Mouse (Mus musculus) adrenal gland, adult (tissue): ENCODE measurements around the gene Irs2.

Source experiments
- DNase-seq, 2 experiments: peaks; one replicate each; pipeline ENCODE4 v3.0.0; 2022 to 2023; ENCODE audit warnings: low spot score in 1 of 2; ENCODE audit not compliant: inconsistent age in 2 of 2

Irs2 gene

GRCm38 (mm10) chr8:11010398-11010797, 2.1 kb upstream of the Irs2 start:
- DNase-seq, result no peak

GRCm38 (mm10) chr8:11009431-11010071, 1.3 kb upstream of the Irs2 start:
- DNase-seq, result peak; percentile 86 to 94

GRCm38 (mm10) chr8:11008842-11009420, 673 bp upstream of the Irs2 start:
- peak; percentile 97 to 99 for DNase-seq

GRCm38 (mm10) chr8:11007581-11008378, 478 bp downstream of the Irs2 start:
- peak; percentile 73 to 89 for DNase-seq

- peak; percentile 92 to 97 for DNase-seq
Observed at GRCm38 (mm10) chr8:11007001-11007580, 1.2 kb downstream of the Irs2 start.

- no peak for DNase-seq
Observed at GRCm38 (mm10) chr8:11006276-11006630, 2.0 kb downstream of the Irs2 start.

GRCm38 (mm10) chr8:11005460-11006275, 2.6 kb downstream of the Irs2 start:
- peak in 1 of 2 experiments; percentile 53 for DNase-seq

GRCm38 (mm10) chr8:11004781-11005459, 3.3 kb downstream of the Irs2 start:
- DNase-seq, result no peak

GRCm38 (mm10) chr8:11003917-11004470, 4.3 kb downstream of the Irs2 start:
- DNase-seq, result peak in 1 of 2 experiments; percentile 67

- DNase-seq, result no peak
Observed at GRCm38 (mm10) chr8:11003253-11003652, 5.0 kb downstream of the Irs2 start.

- DNase-seq, result peak in 1 of 2 experiments; percentile 74
Observed at GRCm38 (mm10) chr8:11002816-11003215, 5.4 kb downstream of the Irs2 start.

- DNase-seq, result peak in 1 of 2 experiments; percentile 54
Observed at GRCm38 (mm10) chr8:11001062-11001549, 7.2 kb downstream of the Irs2 start.

- DNase-seq, result peak in 1 of 2 experiments; percentile 37
Observed at GRCm38 (mm10) chr8:10999538-10999937, 8.7 kb downstream of the Irs2 start.

GRCm38 (mm10) chr8:10996247-10996646, 12.0 kb downstream of the Irs2 start:
- no peak for DNase-seq

GRCm38 (mm10) chr8:10995756-10996155, 12.5 kb downstream of the Irs2 start:
- DNase-seq, result peak in 1 of 2 experiments; percentile 24

- DNase-seq, result peak in 1 of 2 experiments; percentile 42
Observed at GRCm38 (mm10) chr8:10994390-10994954, 13.8 kb downstream of the Irs2 start.

GRCm38 (mm10) chr8:10993582-10994216, 14.6 kb downstream of the Irs2 start:
- DNase-seq, result no peak

GRCm38 (mm10) chr8:10992081-10992480, 16.2 kb downstream of the Irs2 start:
- DNase-seq, result no peak

GRCm38 (mm10) chr8:10991323-10991722, 16.9 kb downstream of the Irs2 start:
- DNase-seq, result no peak
